In the genomic region with DNA sequence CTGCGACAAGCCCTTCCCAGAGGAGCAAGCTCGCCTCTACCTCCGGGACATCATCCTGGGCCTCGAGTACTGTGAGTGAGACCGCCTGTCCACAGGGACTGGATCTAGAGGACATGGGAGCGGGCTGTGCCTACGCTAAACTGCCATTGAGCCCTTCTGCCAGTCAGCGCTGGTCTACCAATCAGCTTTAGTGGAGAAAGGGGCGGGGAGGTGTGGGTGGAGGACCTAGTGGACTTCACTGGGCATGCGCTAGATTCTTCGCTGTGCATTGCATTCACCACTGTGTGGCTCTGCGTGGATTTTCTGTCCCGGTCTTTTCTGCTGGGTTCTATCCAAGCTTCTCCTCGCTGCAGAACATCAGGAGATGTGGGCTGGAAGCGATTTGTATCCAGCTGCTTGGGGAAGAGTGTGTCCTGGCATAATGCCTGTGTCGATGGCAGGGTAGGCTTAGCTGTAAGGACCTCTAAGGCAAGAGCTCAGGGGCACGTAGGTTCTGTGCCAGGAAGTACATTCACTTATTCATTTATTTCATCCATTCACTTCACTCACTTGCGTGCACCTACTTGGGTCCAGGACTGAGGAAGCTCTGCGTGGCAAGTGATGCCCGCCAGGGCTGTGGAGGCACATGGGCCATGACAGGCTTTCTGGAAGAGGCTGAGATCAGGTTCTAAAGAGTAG, we compare ENCODE assay signal across 8 mouse cellular contexts. TPM values are rescaled to one million over a fixed set of nuclear protein-coding genes. Genes with fewer than 3 reads are reported as not detected.
DNase-seq lines count a peak whose midpoint lies in the region; ATAC-seq and TF ChIP-seq lines count a peak whose summit lies in the region.

No protein-coding gene starts in this region.

- H3K27me3 ChIP-seq in G1E (ENCODE audit: insufficient read depth, low read length), result no peaks in the 10 kb centered on the region
- H3K27me3 ChIP-seq in cerebellum, adult 2 months (ENCODE audit: control insufficient read depth, insufficient read depth, low read length), result no peaks in the 10 kb centered on the region
- no peaks in the 10 kb centered on the region for H3K27me3 ChIP-seq in forebrain, embryonic 16.5 days (replicated peaks; ENCODE audit: control insufficient read depth, insufficient read depth, low read length)
- H3K27me3 ChIP-seq in liver, embryonic 16.5 days (ENCODE audit: control insufficient read depth, insufficient read depth, low read depth, low read length), result no peaks in the 10 kb centered on the region
- H3K27me3 ChIP-seq in neural tube, embryonic 12.5 days (replicated peaks), result no peaks in the 10 kb centered on the region
- no peaks in the 10 kb centered on the region for H3K27me3 ChIP-seq in stomach, embryonic 16.5 days (ENCODE audit: control insufficient read depth, insufficient read depth, low read length)

- TF ChIP-seq CTCF in G1E (IDR thresholded peaks at IDR 0.05; ENCODE audit: low read depth, low read length), result no peak
- TF ChIP-seq CTCF in cerebellum, adult 2 months (IDR thresholded peaks at IDR 0.05; ENCODE audit: borderline replicate concordance, insufficient read depth, low read depth, low read length), result no peak

- peak overlapping the region; percentile 36; the same call in 1 of the 2 replicates for H3K4me3 ChIP-seq in G1E (ENCODE audit: low read depth, low read length)
- H3K4me3 ChIP-seq in cerebellum, adult 2 months (replicated peaks; ENCODE audit: insufficient read depth, low read depth, low read length), result peak overlapping the region; percentile 65
- peak overlapping the region; percentile 35 for H3K4me3 ChIP-seq in forebrain, embryonic 16.5 days (replicated peaks; ENCODE audit: low read length)
- H3K4me3 ChIP-seq in liver, embryonic 16.5 days (ENCODE audit: low read depth, low read length), result peak overlapping the region; percentile 39
- H3K4me3 ChIP-seq in neural tube, embryonic 12.5 days, result peak overlapping the region; percentile 22
- H3K4me3 ChIP-seq in stomach, embryonic 16.5 days (replicated peaks; ENCODE audit: low read length), result peak overlapping the region; percentile 39

- ATAC-seq in G1E (ENCODE audit: extremely low read depth, insufficient number of reproducible peaks, low FRiP score, poor library complexity, severe bottlenecking), result peak; percentile 83
- peak; percentile 97 for ATAC-seq in forebrain, embryonic 16.5 days
- ATAC-seq in liver, embryonic 16.5 days (ENCODE audit: low read depth), result peak; percentile 90
- peak; percentile 91 for ATAC-seq in neural tube, embryonic 12.5 days (ENCODE audit: low FRiP score, low read depth)
- peak; percentile 94 for ATAC-seq in stomach, embryonic 16.5 days (ENCODE audit: insufficient read depth, low FRiP score)

- 0 out of 2 replicates have a peak overlapping the region, but pooled peaks have one; percentile 9 for H3K27ac ChIP-seq in cerebellum, adult 2 months (ENCODE audit: insufficient read depth, low read length)
- peak overlapping the region; percentile 39 for H3K27ac ChIP-seq in forebrain, embryonic 16.5 days (ENCODE audit: low read length)
- no peak overlapping the region for H3K27ac ChIP-seq in liver, embryonic 16.5 days (ENCODE audit: low read length)
- H3K27ac ChIP-seq in neural tube, embryonic 12.5 days, result peak overlapping the region; percentile 32; the same call in 1 of the 2 replicates
- H3K27ac ChIP-seq in stomach, embryonic 16.5 days (ENCODE audit: low read length), result peak overlapping the region; percentile 73

- H3K36me3 ChIP-seq in G1E (replicated peaks), result peaks cover 87% of the 10 kb centered on the region
- H3K36me3 ChIP-seq in forebrain, embryonic 16.5 days (ENCODE audit: control insufficient read depth, insufficient read depth), result no peaks in the 10 kb centered on the region
- no peaks in the 10 kb centered on the region for H3K36me3 ChIP-seq in liver, embryonic 16.5 days (ENCODE audit: control insufficient read depth, insufficient read depth)
- no peaks in the 10 kb centered on the region for H3K36me3 ChIP-seq in neural tube, embryonic 12.5 days
- H3K36me3 ChIP-seq in stomach, embryonic 16.5 days (ENCODE audit: control insufficient read depth, insufficient read depth, low read length), result no peaks in the 10 kb centered on the region

- WGBS in cerebellum, adult 2 months, result 12% methylated on average over 20 of the region's 20 CpGs
- 20% methylated on average over 20 of the region's 20 CpGs for WGBS in forebrain, embryonic 16.5 days
- 32% methylated on average over 20 of the region's 20 CpGs for WGBS in liver, embryonic 16.5 days (ENCODE audit: insufficient replicate concordance)
- 31% methylated on average over 20 of the region's 20 CpGs for WGBS in neural tube, embryonic 12.5 days
- 21% methylated on average over 20 of the region's 20 CpGs for WGBS in stomach, embryonic 16.5 days

- intact Hi-C loops in heart, postnatal 25 days (cut with DNase I), result no loop called here

- no peaks in the 10 kb centered on the region for H3K9me3 ChIP-seq in G1E (replicated peaks)
- H3K9me3 ChIP-seq in forebrain, embryonic 16.5 days (ENCODE audit: control insufficient read depth, low read length), result no peaks in the 10 kb centered on the region
- H3K9me3 ChIP-seq in liver, embryonic 16.5 days (replicated peaks; ENCODE audit: control insufficient read depth, low read length), result no peaks in the 10 kb centered on the region
- H3K9me3 ChIP-seq in neural tube, embryonic 12.5 days, result no peaks in the 10 kb centered on the region
- H3K9me3 ChIP-seq in stomach, embryonic 16.5 days (replicated peaks; ENCODE audit: control insufficient read depth, low read length), result no peaks in the 10 kb centered on the region

- DNase-seq in G1E (ENCODE audit: low spot score), result peak; percentile 74
- peak; percentile 87 to 93 for DNase-seq in cerebellum, adult 2 months
- peak; percentile 78 for DNase-seq in heart, postnatal 25 days (ENCODE audit: low spot score)
- peak; percentile 88 for DNase-seq in layer of hippocampus, adult 11-12 months (ENCODE audit: low spot score)

- H3K4me1 ChIP-seq in G1E (ENCODE audit: insufficient read depth, low read depth, low read length), result peaks cover 32% of the 10 kb centered on the region
- no peaks in the 10 kb centered on the region for H3K4me1 ChIP-seq in cerebellum, adult 2 months (ENCODE audit: control insufficient read depth, insufficient read depth, low read length)
- H3K4me1 ChIP-seq in forebrain, embryonic 16.5 days (replicated peaks; ENCODE audit: control insufficient read depth, insufficient read depth, low read length), result peaks cover 10% of the 10 kb centered on the region
- H3K4me1 ChIP-seq in liver, embryonic 16.5 days (ENCODE audit: control insufficient read depth, low read depth, low read length), result no peaks in the 10 kb centered on the region; the same call in none of the 2 replicates
- peaks cover 9% of the 10 kb centered on the region for H3K4me1 ChIP-seq in neural tube, embryonic 12.5 days
- H3K4me1 ChIP-seq in stomach, embryonic 16.5 days (ENCODE audit: control insufficient read depth, insufficient read depth, low read length), result peaks cover 7% of the 10 kb centered on the region

- H3K4me2 ChIP-seq in forebrain, embryonic 16.5 days (ENCODE audit: low read length), result peak overlapping the region; percentile 65
- peak overlapping the region; percentile 71 for H3K4me2 ChIP-seq in liver, embryonic 16.5 days (ENCODE audit: low read depth, low read length)
- peak overlapping the region; percentile 62 for H3K4me2 ChIP-seq in neural tube, embryonic 12.5 days (replicated peaks)
- peak overlapping the region; percentile 72 for H3K4me2 ChIP-seq in stomach, embryonic 16.5 days (ENCODE audit: low read depth, low read length)

- peak; percentile 53; the same call in 1 of the 2 replicates for TF ChIP-seq POLR2A in cerebellum, adult 2 months (IDR thresholded peaks at IDR 0.05; ENCODE audit: borderline replicate concordance, insufficient read depth, low read length)

- H3K9ac ChIP-seq in forebrain, embryonic 16.5 days (replicated peaks; ENCODE audit: low read depth, low read length), result peak overlapping the region; percentile 47
- H3K9ac ChIP-seq in liver, embryonic 16.5 days (ENCODE audit: low read depth, low read length), result peak overlapping the region; percentile 33; the same call in 1 of the 2 replicates
- H3K9ac ChIP-seq in neural tube, embryonic 12.5 days, result peak overlapping the region; percentile 29; the same call in 1 of the 2 replicates
- peak overlapping the region; percentile 70 for H3K9ac ChIP-seq in stomach, embryonic 16.5 days (ENCODE audit: low read length)

RNA-seq across cellular contexts. Expression of a gene that starts 12.2 kb away (rescaled TPM):
- total RNA-seq in G1E (2014; fragmentation: Nextera tagmentation), result 1.9 and 4.2 TPM in 2 replicates
- total RNA-seq in G1E (2017), result 13.1 and 13.8 TPM in 2 replicates
- 8.9 and 9.9 TPM in 2 replicates for polyA plus RNA-seq in G1E (2012)
- 68.8 and 70.8 TPM in 2 replicates for polyA plus RNA-seq in cerebellum, adult 2 months (2012; rRNA removed)
- 22.5 and 27.7 TPM in 2 replicates for polyA plus RNA-seq in forebrain, embryonic 16.5 days (2015; fragmentation: Nextera tagmentation; extraction: Ambion mirVana)
- total RNA-seq in heart, postnatal 25 days (2021), result 1 to 10 TPM in 1 of 2 experiments, under 1 TPM in 1; 0.95 to 1.2 TPM
- 0.76 and 0.86 TPM in 2 replicates for polyA plus RNA-seq in liver, embryonic 16.5 days (2015; fragmentation: Nextera tagmentation; extraction: Ambion mirVana)
- polyA plus RNA-seq in neural tube, embryonic 12.5 days (2016; fragmentation: Nextera tagmentation; extraction: Ambion mirVana), result 14.7 and 14.8 TPM in 2 replicates
- polyA plus RNA-seq in stomach, embryonic 16.5 days (2015; fragmentation: Nextera tagmentation; extraction: Ambion mirVana), result 13.9 and 15.5 TPM in 2 replicates

RNA-seq across cellular contexts. Expression of a gene that starts 16.6 kb away (rescaled TPM):
- total RNA-seq in G1E (2014; fragmentation: Nextera tagmentation) (23.9 and 25.0 TPM in 2 replicates), G1E (2017) (20.0 and 24.2 TPM in 2 replicates)
- polyA plus RNA-seq in G1E (2012), result 11.2 and 13.3 TPM in 2 replicates
- 6.4 and 6.5 TPM in 2 replicates for polyA plus RNA-seq in cerebellum, adult 2 months (2012; rRNA removed)
- 9.6 and 11.1 TPM in 2 replicates for polyA plus RNA-seq in forebrain, embryonic 16.5 days (2015; fragmentation: Nextera tagmentation; extraction: Ambion mirVana)
- 1 to 10 TPM; 5.6 to 6.2 TPM for total RNA-seq in heart, postnatal 25 days (2021)
- 4.2 and 4.3 TPM in 2 replicates for polyA plus RNA-seq in liver, embryonic 16.5 days (2015; fragmentation: Nextera tagmentation; extraction: Ambion mirVana)
- polyA plus RNA-seq in neural tube, embryonic 12.5 days (2016; fragmentation: Nextera tagmentation; extraction: Ambion mirVana), result 14.3 and 15.1 TPM in 2 replicates
- 10.8 and 11.1 TPM in 2 replicates for polyA plus RNA-seq in stomach, embryonic 16.5 days (2015; fragmentation: Nextera tagmentation; extraction: Ambion mirVana)

RNA-seq across cellular contexts. Expression of a gene that starts 32.1 kb away (rescaled TPM):
- total RNA-seq in G1E (2014; fragmentation: Nextera tagmentation), result 11.4 and 12.0 TPM in 2 replicates
- 46.9 and 53.7 TPM in 2 replicates for total RNA-seq in G1E (2017)
- polyA plus RNA-seq in G1E (2012), result 11.7 and 14.8 TPM in 2 replicates
- 0.41 and 0.46 TPM in 2 replicates for polyA plus RNA-seq in cerebellum, adult 2 months (2012; rRNA removed)
- 0.26 and 0.42 TPM in 2 replicates for polyA plus RNA-seq in forebrain, embryonic 16.5 days (2015; fragmentation: Nextera tagmentation; extraction: Ambion mirVana)
- under 1 TPM; 0.29 to 0.50 TPM for total RNA-seq in heart, postnatal 25 days (2021)
- 5.5 and 6.6 TPM in 2 replicates for polyA plus RNA-seq in liver, embryonic 16.5 days (2015; fragmentation: Nextera tagmentation; extraction: Ambion mirVana)
- 1.4 TPM in 2 replicates for polyA plus RNA-seq in neural tube, embryonic 12.5 days (2016; fragmentation: Nextera tagmentation; extraction: Ambion mirVana)
- polyA plus RNA-seq in stomach, embryonic 16.5 days (2015; fragmentation: Nextera tagmentation; extraction: Ambion mirVana), result 25.4 and 30.6 TPM in 2 replicates

RNA-seq across cellular contexts. Expression of a gene that starts 59.4 kb away (rescaled TPM):
- total RNA-seq in G1E (2014; fragmentation: Nextera tagmentation), result 0.19 and 0.23 TPM in 2 replicates
- 0.05 and 0.06 TPM in 2 replicates for total RNA-seq in G1E (2017)
- polyA plus RNA-seq in G1E (2012), result 0.03 and 0.04 TPM in 2 replicates
- polyA plus RNA-seq in cerebellum, adult 2 months (2012; rRNA removed), result 0.24 and 0.33 TPM in 2 replicates
- polyA plus RNA-seq in forebrain, embryonic 16.5 days (2015; fragmentation: Nextera tagmentation; extraction: Ambion mirVana), result 0.14 and 0.22 TPM in 2 replicates
- under 1 TPM; 0.08 to 0.16 TPM for total RNA-seq in heart, postnatal 25 days (2021)
- 0.26 and 0.34 TPM in 2 replicates for polyA plus RNA-seq in liver, embryonic 16.5 days (2015; fragmentation: Nextera tagmentation; extraction: Ambion mirVana)
- polyA plus RNA-seq in neural tube, embryonic 12.5 days (2016; fragmentation: Nextera tagmentation; extraction: Ambion mirVana), result 0.34 TPM in 2 replicates
- 0.31 and 0.36 TPM in 2 replicates for polyA plus RNA-seq in stomach, embryonic 16.5 days (2015; fragmentation: Nextera tagmentation; extraction: Ambion mirVana)
